Mouse (Mus musculus): ENCODE results near the gene 9130008F23Rik. TPM values are rescaled to one million over a fixed set of nuclear protein-coding genes. Genes with fewer than 3 reads are reported as not detected.

Gene 9130008F23Rik
- 0.08 and 0.30 TPM in 2 replicates for polyA plus RNA-seq (2015; fragmentation: Nextera tagmentation; extraction: Ambion mirVana)

DNA sequence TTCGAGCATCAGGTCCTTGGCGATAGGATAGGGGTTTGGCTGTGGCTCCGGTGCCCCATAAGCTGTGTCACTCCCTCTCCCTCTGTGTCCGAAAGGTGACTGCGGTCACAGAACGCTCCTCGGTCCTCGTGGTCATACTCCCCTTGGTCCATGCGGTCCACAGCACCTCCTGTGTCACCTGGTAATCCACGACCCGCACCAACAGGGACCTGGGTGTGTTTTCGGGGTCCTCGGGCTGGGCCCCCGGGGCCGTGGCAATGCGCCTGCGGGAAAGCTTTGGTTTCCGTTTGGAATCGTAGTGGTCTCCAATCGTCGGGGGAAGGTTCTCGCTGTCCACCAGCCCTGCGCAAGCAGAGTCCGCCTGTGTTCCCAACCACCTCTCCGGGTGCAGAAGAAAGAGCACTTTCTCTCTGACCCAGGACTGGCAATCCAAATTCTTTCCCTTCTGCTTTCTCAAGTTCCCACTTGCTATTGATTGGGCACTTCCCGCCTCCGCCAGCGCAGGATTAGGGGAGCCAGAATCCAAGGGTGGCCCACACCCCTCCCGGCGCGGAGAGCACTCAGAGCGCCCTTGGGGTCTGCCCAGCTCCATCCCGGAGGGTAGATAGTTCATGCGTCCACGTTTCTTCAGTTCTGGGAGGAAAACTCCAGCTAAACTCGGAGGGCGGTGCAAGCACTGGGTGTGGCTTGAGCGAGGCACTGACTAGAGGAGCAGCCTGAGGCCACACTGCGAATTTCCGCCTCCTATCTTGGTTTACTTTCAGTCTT lies at the start of gene 9130008F23Rik:
Gene 9130008F23Rik (minus strand): TSS at position 636 of the 768 bp plus-strand sequence.
- peak within 1 kb of the TSS; percentile 44 for H3K27ac ChIP-seq (ENCODE audit: low read length)
- H3K4me2 ChIP-seq (ENCODE audit: low read depth, low read length) = peak within 1 kb of the TSS; percentile 99
- no peaks in the 10 kb centered on the region for H3K9me3 ChIP-seq (replicated peaks; ENCODE audit: control insufficient read depth, low read length)
- no peaks in the 10 kb centered on the region for H3K36me3 ChIP-seq (ENCODE audit: control insufficient read depth, insufficient read depth)
- peak within 1 kb of the TSS; percentile 83 for H3K4me3 ChIP-seq (ENCODE audit: low read depth, low read length)
- WGBS (ENCODE audit: insufficient replicate concordance) = under 1% methylated on average over 40 of the region's 40 CpGs
- peak; percentile 86 for ATAC-seq (ENCODE audit: low read depth)
- H3K9ac ChIP-seq (ENCODE audit: low read depth, low read length) = peak within 1 kb of the TSS; percentile 74
- no peaks in the 10 kb centered on the region for H3K27me3 ChIP-seq (ENCODE audit: control insufficient read depth, insufficient read depth, low read depth, low read length)
- H3K4me1 ChIP-seq (ENCODE audit: control insufficient read depth, low read depth, low read length) = peaks cover 2% of the 10 kb centered on the region

- WGBS (ENCODE audit: insufficient replicate concordance) = 62% methylated on average over 1 of the region's 2 CpGs
- no peak for ATAC-seq (ENCODE audit: low read depth)
- Histone ChIP-seq H3K27ac (ENCODE audit: low read length) (no peak overlapping the region), H3K9ac (ENCODE audit: low read depth, low read length) (no peak overlapping the region), H3K36me3 (ENCODE audit: control insufficient read depth, insufficient read depth) (no peaks in the 10 kb centered on the region), H3K4me2 (ENCODE audit: low read depth, low read length) (no peak overlapping the region), H3K4me1 (ENCODE audit: control insufficient read depth, low read depth, low read length) (no peaks in the 10 kb centered on the region), H3K9me3 (replicated peaks; ENCODE audit: control insufficient read depth, low read length) (no peaks in the 10 kb centered on the region), H3K4me3 (ENCODE audit: low read depth, low read length) (no peak overlapping the region), H3K27me3 (ENCODE audit: control insufficient read depth, insufficient read depth, low read depth, low read length) (no peaks in the 10 kb centered on the region)
Observed at GRCm38 (mm10) chr17:40915499-40915898, 35.1 kb upstream of the 9130008F23Rik start.

DNA sequence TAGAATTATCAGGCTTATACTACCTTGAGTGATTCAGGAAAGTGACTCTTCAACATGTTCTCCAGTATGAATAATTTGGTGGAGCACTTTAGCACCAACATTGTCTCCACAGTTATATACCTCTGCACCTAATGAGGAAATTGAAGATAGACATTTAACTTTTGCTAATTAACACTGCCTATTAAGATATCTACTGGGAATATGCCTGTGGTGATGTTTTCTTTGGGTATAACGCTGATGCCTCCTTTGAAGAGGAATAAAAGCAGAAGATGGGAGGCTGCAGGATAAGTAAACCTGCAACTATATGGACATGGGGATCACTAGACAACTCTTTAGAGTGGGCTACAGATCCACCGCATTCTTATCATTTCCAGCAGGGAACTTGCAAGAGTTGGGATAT lies 33.9 kb upstream of the 9130008F23Rik start, which contains the start of gene Glyatl3:
Gene Glyatl3 (minus strand): TSS at position 101 of the 400 bp plus-strand sequence.
- Histone ChIP-seq H3K4me3 (ENCODE audit: low read depth, low read length) (no peak within 1 kb of the TSS), H3K4me2 (ENCODE audit: low read depth, low read length) (no peak within 1 kb of the TSS), H3K36me3 (ENCODE audit: control insufficient read depth, insufficient read depth) (no peaks in the 10 kb centered on the region), H3K9me3 (replicated peaks; ENCODE audit: control insufficient read depth, low read length) (no peaks in the 10 kb centered on the region), H3K9ac (ENCODE audit: low read depth, low read length) (no peak within 1 kb of the TSS), H3K27me3 (ENCODE audit: control insufficient read depth, insufficient read depth, low read depth, low read length) (no peaks in the 10 kb centered on the region), H3K4me1 (ENCODE audit: control insufficient read depth, low read depth, low read length) (no peaks in the 10 kb centered on the region), H3K27ac (ENCODE audit: low read length) (no peak within 1 kb of the TSS)
- ATAC-seq (ENCODE audit: low read depth) = no peak
- 74% methylated on average over 2 of the region's 2 CpGs for WGBS (ENCODE audit: insufficient replicate concordance)

DNA sequence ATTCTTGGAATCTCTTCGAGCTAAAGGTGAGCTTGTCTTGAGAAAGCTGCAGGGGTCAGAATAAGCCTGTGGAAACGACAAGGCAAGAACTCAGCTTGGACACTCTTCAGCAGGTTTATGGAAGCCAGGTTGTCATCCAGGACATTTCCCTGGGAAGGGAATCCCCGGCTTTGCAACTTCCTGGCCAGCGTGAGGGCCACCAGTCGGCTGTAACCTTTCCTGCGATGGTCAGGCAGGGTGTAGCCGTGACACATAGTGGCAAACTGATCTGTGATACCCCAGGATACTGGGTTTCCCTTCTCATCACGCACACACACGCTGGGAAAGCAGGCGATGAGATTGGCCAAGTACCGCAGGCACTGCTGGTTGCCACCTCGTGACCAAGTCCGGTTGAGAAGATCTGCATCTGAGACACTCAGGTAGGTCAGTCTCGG lies 24.4 kb upstream of the 9130008F23Rik start:
- no peak overlapping the region for H3K4me3 ChIP-seq (ENCODE audit: low read depth, low read length)
- H3K27me3 ChIP-seq (ENCODE audit: control insufficient read depth, insufficient read depth, low read depth, low read length) = no peaks in the 10 kb centered on the region
- H3K4me2 ChIP-seq (ENCODE audit: low read depth, low read length) = no peak overlapping the region
- no peaks in the 10 kb centered on the region for H3K9me3 ChIP-seq (replicated peaks; ENCODE audit: control insufficient read depth, low read length)
- H3K9ac ChIP-seq (ENCODE audit: low read depth, low read length) = no peak overlapping the region
- WGBS (ENCODE audit: insufficient replicate concordance) = 7% methylated on average over 13 of the region's 14 CpGs
- no peaks in the 10 kb centered on the region for H3K36me3 ChIP-seq (ENCODE audit: control insufficient read depth, insufficient read depth)
- H3K27ac ChIP-seq (ENCODE audit: low read length) = no peak overlapping the region
- ATAC-seq (ENCODE audit: low read depth) = no peak
- H3K4me1 ChIP-seq (ENCODE audit: control insufficient read depth, low read depth, low read length) = no peaks in the 10 kb centered on the region; the same call in 1 of the 2 replicates

- Histone ChIP-seq H3K9me3 (replicated peaks; ENCODE audit: control insufficient read depth, low read length) (no peaks in the 10 kb centered on the region), H3K9ac (ENCODE audit: low read depth, low read length) (no peak overlapping the region), H3K36me3 (ENCODE audit: control insufficient read depth, insufficient read depth) (no peaks in the 10 kb centered on the region), H3K4me1 (ENCODE audit: control insufficient read depth, low read depth, low read length) (no peaks in the 10 kb centered on the region; the same call in 1 of the 2 replicates), H3K4me2 (ENCODE audit: low read depth, low read length) (no peak overlapping the region), H3K4me3 (ENCODE audit: low read depth, low read length) (no peak overlapping the region), H3K27me3 (ENCODE audit: control insufficient read depth, insufficient read depth, low read depth, low read length) (no peaks in the 10 kb centered on the region), H3K27ac (ENCODE audit: low read length) (no peak overlapping the region)
- ATAC-seq (ENCODE audit: low read depth) = no peak
- WGBS (ENCODE audit: insufficient replicate concordance) = 17% methylated on average over 11 of the region's 11 CpGs
Observed at GRCm38 (mm10) chr17:40904056-40904597, 23.8 kb upstream of the 9130008F23Rik start.

DNA sequence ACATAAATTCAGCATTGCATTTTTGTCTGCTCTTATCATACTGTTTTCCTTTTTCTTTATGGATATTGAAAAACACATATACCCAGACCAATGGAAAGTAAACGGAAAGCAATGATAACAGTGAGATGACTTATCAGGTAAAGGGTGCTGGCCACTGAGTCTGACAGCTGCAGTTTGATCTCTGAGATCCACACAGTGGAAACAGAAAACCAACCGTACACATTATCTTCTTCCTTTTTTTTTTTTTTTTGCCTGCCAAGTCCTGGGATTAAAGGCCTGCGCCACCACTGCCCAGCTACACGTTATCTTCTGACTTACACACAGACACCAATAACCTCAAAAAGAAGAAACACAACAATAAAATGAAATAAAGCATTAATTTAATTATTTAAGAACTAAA lies 23.0 kb upstream of the 9130008F23Rik start:
- no peak overlapping the region for H3K4me2 ChIP-seq (ENCODE audit: low read depth, low read length)
- no peak overlapping the region for H3K9ac ChIP-seq (ENCODE audit: low read depth, low read length)
- H3K36me3 ChIP-seq (ENCODE audit: control insufficient read depth, insufficient read depth) = no peaks in the 10 kb centered on the region
- no peaks in the 10 kb centered on the region for H3K27me3 ChIP-seq (ENCODE audit: control insufficient read depth, insufficient read depth, low read depth, low read length)
- no peak overlapping the region for H3K27ac ChIP-seq (ENCODE audit: low read length)
- no peaks in the 10 kb centered on the region; the same call in 1 of the 2 replicates for H3K4me1 ChIP-seq (ENCODE audit: control insufficient read depth, low read depth, low read length)
- H3K9me3 ChIP-seq (replicated peaks; ENCODE audit: control insufficient read depth, low read length) = no peaks in the 10 kb centered on the region
- no peak overlapping the region for H3K4me3 ChIP-seq (ENCODE audit: low read depth, low read length)
- peak; percentile 32; the same call in 1 of the 2 replicates for ATAC-seq (ENCODE audit: low read depth)
- WGBS (ENCODE audit: insufficient replicate concordance) = 16% methylated on average over 4 of the region's 4 CpGs

GRCm38 (mm10) chr17:40899783-40900363 lies 19.5 kb upstream of the 9130008F23Rik start:
- Histone ChIP-seq H3K4me2 (ENCODE audit: low read depth, low read length) (no peak overlapping the region), H3K4me3 (ENCODE audit: low read depth, low read length) (no peak overlapping the region), H3K9ac (ENCODE audit: low read depth, low read length) (no peak overlapping the region), H3K9me3 (replicated peaks; ENCODE audit: control insufficient read depth, low read length) (no peaks in the 10 kb centered on the region), H3K4me1 (ENCODE audit: control insufficient read depth, low read depth, low read length) (no peaks in the 10 kb centered on the region; the same call in 1 of the 2 replicates), H3K27me3 (ENCODE audit: control insufficient read depth, insufficient read depth, low read depth, low read length) (no peaks in the 10 kb centered on the region), H3K36me3 (ENCODE audit: control insufficient read depth, insufficient read depth) (no peaks in the 10 kb centered on the region), H3K27ac (ENCODE audit: low read length) (no peak overlapping the region)
- WGBS (ENCODE audit: insufficient replicate concordance) = 42% methylated on average over 4 of the region's 4 CpGs
- ATAC-seq (ENCODE audit: low read depth) = peak; percentile 83

GRCm38 (mm10) chr17:40896863-40897262 lies 16.5 kb upstream of the 9130008F23Rik start:
- no peak overlapping the region for H3K4me2 ChIP-seq (ENCODE audit: low read depth, low read length)
- H3K4me3 ChIP-seq (ENCODE audit: low read depth, low read length) = no peak overlapping the region
- no peaks in the 10 kb centered on the region for H3K27me3 ChIP-seq (ENCODE audit: control insufficient read depth, insufficient read depth, low read depth, low read length)
- 55% methylated on average over 1 of the region's 1 CpGs for whole genome bisulfite sequencing (ENCODE audit: insufficient replicate concordance)
- H3K9ac ChIP-seq (ENCODE audit: low read depth, low read length) = no peak overlapping the region
- ATAC-seq (ENCODE audit: low read depth) = no peak
- no peaks in the 10 kb centered on the region for H3K36me3 ChIP-seq (ENCODE audit: control insufficient read depth, insufficient read depth)
- H3K4me1 ChIP-seq (ENCODE audit: control insufficient read depth, low read depth, low read length) = no peaks in the 10 kb centered on the region; the same call in 1 of the 2 replicates
- no peak overlapping the region for H3K27ac ChIP-seq (ENCODE audit: low read length)
- no peaks in the 10 kb centered on the region for H3K9me3 ChIP-seq (replicated peaks; ENCODE audit: control insufficient read depth, low read length)
